Mouse (Mus musculus) right cerebral cortex, postnatal 10 days (tissue): ENCODE results near the gene Cfap36.

Source experiments
- DNase-seq, 2 experiments: peaks; one replicate each; pipeline ENCODE4 v3.0.0; 2021; ENCODE audit warnings: low spot score in 2 of 2

The Cfap36 gene

GRCm38 (mm10) chr11:29246883-29247650 lies at the start of gene Cfap36:
Gene Cfap36, minus strand, starts transcription at chr11:29247409.
- DNase-seq: peak; percentile 96 to 98

DNA sequence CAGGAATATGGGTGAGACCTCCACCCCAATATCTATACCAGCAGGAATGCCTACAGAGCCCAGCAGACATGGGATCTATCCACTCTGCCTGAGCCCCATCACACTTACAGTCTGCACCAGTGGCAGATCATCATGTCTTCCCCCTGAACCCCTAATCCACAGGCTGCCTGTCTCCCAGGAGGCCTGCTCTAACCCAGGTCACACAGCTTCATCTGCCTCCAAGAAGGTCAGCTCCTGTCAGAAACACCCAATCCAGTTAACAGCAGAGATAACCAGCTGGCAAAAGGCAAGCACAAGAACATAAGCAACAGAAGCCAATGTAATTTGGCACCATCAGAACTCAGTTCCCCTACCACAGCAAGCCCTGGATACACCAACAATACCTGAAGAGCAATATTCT lies 40.1 kb upstream of the Cfap36 start:
- no peak for DNase-seq

GRCm38 (mm10) chr11:29286040-29286439 lies 38.8 kb upstream of the Cfap36 start:
- no peak for DNase-seq

DNA sequence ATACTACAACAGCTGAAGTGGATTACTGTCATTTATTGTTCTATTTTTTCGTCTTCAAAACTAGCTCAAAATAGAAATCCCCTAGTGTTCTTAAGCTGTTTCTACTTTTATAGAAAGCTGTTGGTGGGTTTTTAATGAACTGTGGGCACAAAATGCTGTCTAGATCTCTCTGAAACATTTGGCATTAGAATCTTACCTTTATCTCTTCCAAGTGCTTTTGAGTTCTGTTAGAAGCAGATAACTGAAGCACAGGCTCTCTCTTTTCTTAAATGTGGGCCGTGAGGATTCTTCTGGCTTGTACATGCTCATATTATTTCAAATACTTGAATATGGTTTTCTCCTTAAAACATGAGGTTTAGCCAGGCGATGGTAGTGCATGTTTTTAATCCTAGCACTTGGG lies 27.5 kb upstream of the Cfap36 start:
- DNase-seq: no peak

DNA sequence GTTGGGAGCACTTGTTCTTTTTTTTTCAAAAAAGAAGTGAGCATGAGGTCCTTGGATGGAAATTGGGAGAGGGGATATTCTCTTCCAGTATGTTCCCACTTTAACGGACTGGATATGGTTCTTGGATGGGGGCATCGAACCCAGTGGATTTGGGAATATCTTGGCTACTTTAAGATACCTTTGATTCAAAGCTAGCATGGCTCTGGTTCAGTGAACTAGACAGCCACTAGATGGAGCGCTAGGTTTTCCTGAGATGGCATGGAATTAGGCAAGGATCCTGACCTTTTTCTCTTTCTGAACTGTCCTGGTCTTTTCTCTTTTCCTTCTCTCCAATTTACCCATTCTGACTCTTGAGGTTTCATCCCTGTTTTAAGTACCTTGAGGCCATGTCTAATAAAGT lies 20.6 kb upstream of the Cfap36 start:
- DNase-seq: peak; percentile 43 to 68

GRCm38 (mm10) chr11:29254643-29255042 lies 7.4 kb upstream of the Cfap36 start:
- DNase-seq: no peak

DNA sequence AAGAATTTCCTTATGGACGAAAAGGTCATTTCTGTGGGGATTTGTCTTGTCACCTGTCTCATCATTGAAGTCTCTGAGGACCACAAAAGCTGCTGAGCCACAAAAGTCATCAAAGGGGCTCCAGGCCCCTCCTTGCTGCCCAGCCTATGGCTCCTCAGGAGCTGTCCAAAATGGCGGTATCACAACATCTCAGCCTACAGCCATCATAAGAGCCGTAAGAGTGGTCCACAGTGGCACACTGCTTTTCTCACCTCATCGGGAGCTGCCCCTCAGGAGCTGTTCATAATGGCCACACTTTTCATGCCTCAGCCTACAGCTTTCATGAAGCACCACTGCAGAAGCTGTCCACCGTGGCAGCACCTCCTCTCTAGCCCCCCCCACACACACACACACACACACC lies 1.2 kb upstream of the Cfap36 start:
- no peak for DNase-seq

- no peak for DNase-seq
Measured at GRCm38 (mm10) chr11:29247725-29248124, 516 bp upstream of the Cfap36 start.

DNA sequence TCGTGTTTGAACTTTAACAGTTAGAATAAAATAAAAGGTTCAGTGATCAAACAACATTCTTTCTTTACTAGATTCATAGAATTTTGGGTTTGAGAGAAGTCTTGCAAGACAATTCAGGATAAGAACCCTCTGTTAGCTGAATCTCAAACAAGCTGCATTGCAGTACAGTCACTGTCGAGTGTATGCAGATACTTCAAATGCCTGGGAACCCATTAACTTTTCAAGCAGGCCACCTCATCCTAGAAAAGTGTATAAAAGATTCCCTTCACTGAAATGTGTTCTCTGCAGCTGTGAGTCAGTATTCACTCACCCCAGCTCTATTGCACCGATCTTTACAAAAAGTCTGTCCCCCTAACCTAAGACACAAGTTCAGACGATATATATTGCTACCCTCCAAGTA lies 1.2 kb downstream of the Cfap36 start:
- DNase-seq: no peak

- DNase-seq: no peak
Measured at GRCm38 (mm10) chr11:29241961-29242360, 5.2 kb downstream of the Cfap36 start.

GRCm38 (mm10) chr11:29239353-29239752 lies 7.9 kb downstream of the Cfap36 start:
- DNase-seq: no peak

GRCm38 (mm10) chr11:29238551-29238950 lies 8.7 kb downstream of the Cfap36 start:
- no peak for DNase-seq

DNA sequence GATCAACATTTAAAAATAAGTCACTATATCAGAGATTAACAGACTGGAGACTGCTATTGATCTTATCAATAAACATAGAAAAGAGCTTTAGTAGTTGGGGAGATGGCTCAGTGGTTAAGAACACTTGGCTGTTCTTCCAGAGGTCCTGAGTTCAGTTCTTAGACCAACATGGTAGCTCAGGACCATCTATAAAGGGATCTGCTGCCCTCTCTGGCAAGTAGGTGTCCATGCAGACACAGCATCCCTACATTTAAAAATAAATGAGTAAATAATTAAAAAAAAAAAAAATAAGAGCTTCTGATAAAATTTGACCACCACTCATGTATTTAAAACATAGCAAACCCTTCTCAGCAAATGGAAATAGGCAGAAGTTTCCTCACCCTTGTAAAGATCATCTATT lies 9.2 kb downstream of the Cfap36 start:
- DNase-seq: no peak

DNA sequence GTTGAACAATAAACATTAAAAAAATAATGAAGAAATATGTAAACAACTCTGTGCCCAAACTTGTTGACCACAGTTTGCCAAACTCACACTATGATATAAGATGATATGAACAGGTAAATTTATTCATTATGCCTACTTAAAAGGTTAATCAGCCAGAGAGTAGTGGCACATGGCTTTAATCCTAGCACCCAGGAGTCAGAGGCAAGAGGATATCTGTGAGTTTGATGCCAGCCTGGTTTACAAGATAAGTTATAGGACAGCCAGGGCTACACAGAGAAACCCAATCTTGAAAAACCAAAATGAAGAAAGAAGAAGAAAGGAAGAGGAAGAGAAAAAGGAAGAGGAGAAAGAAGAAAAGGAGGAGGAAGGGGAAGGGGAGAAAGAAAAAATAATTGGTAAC lies 9.8 kb downstream of the Cfap36 start:
- DNase-seq: no peak

DNA sequence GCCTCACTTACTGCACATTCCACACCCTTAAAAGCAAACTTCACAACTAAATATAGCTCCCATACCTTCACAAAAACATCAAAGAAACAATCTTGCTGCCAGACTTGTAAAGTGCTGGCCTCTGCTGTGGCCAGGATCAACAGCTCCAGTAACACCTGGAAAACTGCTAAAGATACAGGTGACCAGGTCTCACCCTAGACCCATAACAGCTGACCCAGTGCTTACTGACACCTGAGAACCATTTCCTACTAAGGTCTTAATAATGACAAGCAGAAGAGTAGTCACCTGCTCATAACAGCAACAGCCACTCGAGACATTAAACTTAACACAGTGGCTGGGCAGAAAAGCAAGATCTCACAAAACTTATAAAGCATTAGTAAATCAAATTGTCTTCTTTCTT lies 13.6 kb downstream of the Cfap36 start:
- DNase-seq: no peak

GRCm38 (mm10) chr11:29228957-29229356 lies 18.3 kb downstream of the Cfap36 start:
- no peak for DNase-seq

- DNase-seq: no peak
Measured at GRCm38 (mm10) chr11:29224754-29225153, 22.5 kb downstream of the Cfap36 start.

GRCm38 (mm10) chr11:29222310-29222709 lies 24.9 kb downstream of the Cfap36 start:
- DNase-seq: no peak

GRCm38 (mm10) chr11:29219055-29219454 lies 28.2 kb downstream of the Cfap36 start:
- DNase-seq: no peak

- no peak for DNase-seq
Measured at GRCm38 (mm10) chr11:29216196-29216595, 31.0 kb downstream of the Cfap36 start.

- no peak for DNase-seq
Measured at GRCm38 (mm10) chr11:29209774-29210173, 37.4 kb downstream of the Cfap36 start.

DNA sequence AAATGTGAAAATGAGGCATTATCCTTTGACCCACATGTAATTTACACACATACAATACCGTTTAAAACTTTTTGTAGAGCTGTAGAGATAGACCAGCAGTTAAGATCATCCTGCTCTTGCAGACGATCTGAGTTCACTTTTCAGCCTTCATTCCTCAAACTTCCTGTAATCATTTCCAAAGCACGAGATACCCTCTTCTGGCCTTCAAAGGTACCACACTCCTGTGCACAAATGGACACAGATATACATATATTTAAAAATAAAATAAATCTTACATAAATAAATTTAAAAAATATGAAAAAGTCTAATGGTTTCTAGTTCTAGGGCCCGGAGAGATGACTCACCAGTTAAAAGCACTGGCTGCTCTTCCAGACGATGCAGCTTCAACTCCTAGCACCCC lies 43.6 kb downstream of the Cfap36 start:
- DNase-seq: no peak

DNA sequence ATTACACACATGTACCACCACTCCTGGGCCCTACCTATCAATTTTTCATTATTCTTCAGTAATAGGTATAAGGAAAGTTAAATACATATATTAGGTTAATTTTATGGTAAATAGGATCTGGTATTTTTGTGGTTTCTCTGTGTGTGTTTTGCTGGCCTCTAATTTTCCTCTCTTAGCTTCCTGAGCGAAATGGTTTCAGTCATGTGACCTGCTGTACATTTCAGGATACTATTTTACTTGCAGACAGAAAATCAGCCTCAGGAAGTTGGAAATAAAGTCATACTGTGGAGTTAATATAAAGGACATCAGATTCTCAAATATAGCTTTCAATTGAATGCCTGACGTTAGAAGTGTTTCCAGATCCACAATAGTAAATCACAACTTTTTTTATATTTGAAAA lies 58.2 kb downstream of the Cfap36 start:
- no peak for DNase-seq

- DNase-seq: no peak
Measured at GRCm38 (mm10) chr11:29181751-29182150, 65.5 kb downstream of the Cfap36 start.
